Mouse (Mus musculus): ENCODE measurements around the gene Inppl1.

DNA sequence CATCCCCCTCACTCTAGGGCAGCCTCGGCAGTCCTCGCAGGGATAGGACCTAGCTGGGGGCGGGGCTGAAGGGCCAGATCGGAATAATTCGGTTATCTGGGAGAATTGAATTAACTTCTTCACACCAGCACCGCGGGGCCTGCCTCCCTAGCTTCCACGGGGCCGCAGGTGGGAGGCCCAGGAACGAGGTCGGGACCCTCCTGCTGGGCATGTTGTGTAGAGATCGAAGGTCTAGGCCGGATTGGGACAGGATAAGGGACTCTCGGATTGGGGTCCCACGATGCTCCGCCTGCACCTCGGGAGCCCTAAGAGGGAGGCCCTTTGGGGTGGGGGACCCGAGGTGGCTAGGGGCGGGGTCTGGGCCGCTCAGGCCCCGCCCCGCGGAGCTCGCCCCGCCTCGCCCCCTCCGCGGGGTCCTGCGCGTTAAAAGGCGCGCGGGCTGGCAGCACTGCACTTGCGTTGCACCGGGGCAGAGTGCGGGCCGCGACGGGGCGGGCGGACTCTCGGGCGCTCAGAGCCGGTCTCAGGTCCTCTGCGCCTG is 20.1 kb downstream of the Inppl1 start, which contains the start of gene Phox2a:
- TF ChIP-seq CTCF (IDR thresholded peaks at IDR 0.05; ENCODE audit: borderline replicate concordance, extremely low read depth, insufficient read depth, insufficient read length) = no peak
- TF ChIP-seq POLR2A (IDR thresholded peaks at IDR 0.05; ENCODE audit: borderline replicate concordance, extremely low read depth, insufficient read depth, insufficient read length, poor library complexity, severe bottlenecking) = no peak

All from brain, embryonic 14.5 days (tissue).